Mouse (Mus musculus) stomach, postnatal 0 days (tissue): ENCODE measurements around the gene Phc1.

ENCODE experiments used
- CTCF ChIP-seq: IDR thresholded peaks from 2 replicates; pipeline ENCODE4 v1.5.1; 2016; ENCODE audit warnings: antibody characterized with exemption, low read depth, mild to moderate bottlenecking, moderate library complexity
- EP300 ChIP-seq: optimal IDR thresholded peaks from 2 replicates; pipeline ENCODE3; 2016; ENCODE audit warnings: antibody characterized with exemption

GRCm38 (mm10) chr6:122292184-122292583 lies 48.2 kb downstream of the Phc1 start:
- TF ChIP-seq CTCF, result no peak
- no peak for TF ChIP-seq EP300
